Mouse (Mus musculus) adrenal gland (tissue): ENCODE measurements around the gene Ahnak.

Source experiments
- intact Hi-C: fragments of 180-260 bp; cut with DNase I; formaldehyde crosslinking; loops from one replicate; pipeline ENCODE4 v1.15.1; 2025

Gene Ahnak

GRCm38 (mm10) chr19:9061221-9061893 lies 72.3 kb downstream of the Ahnak start:
- intact Hi-C loops: no loop called here

GRCm38 (mm10) chr19:9062822-9063221 lies 73.7 kb downstream of the Ahnak start:
- intact Hi-C loops: no loop called here

GRCm38 (mm10) chr19:9063831-9064230 lies 74.7 kb downstream of the Ahnak start:
- intact Hi-C loops: no loop called here

GRCm38 (mm10) chr19:9065621-9066561 lies 76.8 kb downstream of the Ahnak start:
- intact Hi-C loops: no loop called here

- intact Hi-C loops: no loop called here
Observed at GRCm38 (mm10) chr19:9067292-9067691, 78.2 kb downstream of the Ahnak start.

GRCm38 (mm10) chr19:9069687-9070307 lies 80.7 kb downstream of the Ahnak start:
- intact Hi-C loops: no loop called here

GRCm38 (mm10) chr19:9070316-9070715 lies 81.2 kb downstream of the Ahnak start:
- intact Hi-C loops: no loop called here

- intact Hi-C loops: no loop called here
Observed at GRCm38 (mm10) chr19:9071456-9072156, 82.5 kb downstream of the Ahnak start.

GRCm38 (mm10) chr19:9072157-9072530 lies 83.1 kb downstream of the Ahnak start:
- intact Hi-C loops: no loop called here

- intact Hi-C loops: no loop called here
Observed at GRCm38 (mm10) chr19:9073776-9074411, 84.8 kb downstream of the Ahnak start.

- intact Hi-C loops: no loop called here
Observed at GRCm38 (mm10) chr19:9074424-9074823, 85.3 kb downstream of the Ahnak start.

- intact Hi-C loops: no loop called here
Observed at GRCm38 (mm10) chr19:9075558-9075957, 86.5 kb downstream of the Ahnak start.

- intact Hi-C loops: no loop called here
Observed at GRCm38 (mm10) chr19:9076035-9076434, 87.0 kb downstream of the Ahnak start.

GRCm38 (mm10) chr19:9076982-9077660 lies 88.0 kb downstream of the Ahnak start:
- intact Hi-C loops: no loop called here

- intact Hi-C loops: loop anchor here (5.0 kb wide), 1 partner anchor 223 kb away; no protein-coding TSS in a partner anchor
Observed at GRCm38 (mm10) chr19:9079916-9080315, 90.8 kb downstream of the Ahnak start.

- intact Hi-C loops: loop anchor here (1.0 to 5.0 kb wide), 2 partner anchors 88 to 224 kb away; no protein-coding TSS in a partner anchor
Observed at GRCm38 (mm10) chr19:9081311-9082190, 92.5 kb downstream of the Ahnak start.

GRCm38 (mm10) chr19:9082191-9083009 lies 93.3 kb downstream of the Ahnak start:
- intact Hi-C loops: loop anchor here (1.0 to 5.0 kb wide), 2 partner anchors 89 to 225 kb away; no protein-coding TSS in a partner anchor

- intact Hi-C loops: loop anchor here (5.0 kb wide), 1 partner anchor 226 kb away; no protein-coding TSS in a partner anchor
Observed at GRCm38 (mm10) chr19:9083010-9083355, 93.9 kb downstream of the Ahnak start.
